Mouse (Mus musculus): ENCODE data around the gene Pde12. TPM values are rescaled to one million over a fixed set of nuclear protein-coding genes. Genes with fewer than 3 reads are reported as not detected.

Gene Pde12
- polyA plus RNA-seq, 1 experiment from 2014 or later = 13.5 TPM

DNA sequence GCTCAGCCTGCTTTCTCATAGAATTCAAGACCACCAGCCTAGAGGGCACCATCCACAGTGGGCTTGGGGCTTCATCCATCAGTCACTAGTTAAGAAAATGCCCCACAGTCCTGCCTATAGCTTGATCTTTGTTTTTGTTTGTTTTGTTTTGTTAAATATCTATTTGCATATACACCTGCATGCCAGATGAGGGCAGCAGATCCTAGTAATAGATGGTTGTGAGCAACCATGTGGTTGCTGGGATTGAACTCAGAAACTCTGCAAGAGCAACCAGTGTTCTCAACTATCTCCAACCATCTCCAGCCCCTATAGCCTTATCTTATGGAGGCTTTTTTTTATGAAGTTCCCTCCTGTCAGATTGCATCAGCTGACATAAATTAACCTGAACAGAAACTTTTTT, 17.8 kb downstream of the Pde12 start:
- no peak for ATAC-seq (ENCODE audit: low FRiP score)
- Histone ChIP-seq H3K4me1 (replicated peaks; ENCODE audit: control insufficient read depth, insufficient read depth, low read length) (no peaks in the 10 kb centered on the region), H3K9ac (no peak overlapping the region), H3K4me3 (replicated peaks; ENCODE audit: low read length) (no peak overlapping the region), H3K27me3 (ENCODE audit: control insufficient read depth, insufficient read depth, low read length) (no peaks in the 10 kb centered on the region), H3K9me3 (ENCODE audit: control insufficient read depth, low read length) (no peaks in the 10 kb centered on the region), H3K36me3 (replicated peaks; ENCODE audit: control insufficient read depth, insufficient read depth) (peaks cover 82% of the 10 kb centered on the region), H3K27ac (no peak overlapping the region), H3K4me2 (replicated peaks) (no peak overlapping the region)
- no peak for DNase-seq (ENCODE audit: low spot score)

DNA sequence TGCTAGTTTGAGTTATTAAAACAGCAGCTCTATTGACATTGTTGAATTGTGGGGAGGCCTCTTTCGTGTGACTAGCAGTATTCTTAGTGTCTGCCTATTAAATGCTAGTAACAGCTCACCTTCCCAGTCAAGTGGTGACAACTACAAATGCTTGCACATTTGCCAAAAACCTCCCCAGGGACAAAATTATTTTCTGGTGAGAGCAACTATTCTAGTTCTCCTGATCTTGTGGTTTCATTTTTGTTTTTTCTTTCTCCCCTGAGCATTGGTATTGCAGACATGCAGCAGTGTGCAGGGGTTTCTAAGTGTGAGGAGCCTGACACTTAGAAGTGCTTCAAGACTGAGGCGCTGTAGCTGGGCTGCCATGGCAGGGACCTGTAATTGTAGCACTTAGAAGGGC, 21.9 kb downstream of the Pde12 start:
- Histone ChIP-seq H3K27ac (no peak overlapping the region), H3K4me3 (replicated peaks; ENCODE audit: low read length) (no peak overlapping the region), H3K9me3 (ENCODE audit: control insufficient read depth, low read length) (no peaks in the 10 kb centered on the region), H3K4me2 (replicated peaks) (no peak overlapping the region), H3K9ac (no peak overlapping the region), H3K4me1 (replicated peaks; ENCODE audit: control insufficient read depth, insufficient read depth, low read length) (peaks cover 11% of the 10 kb centered on the region), H3K36me3 (replicated peaks; ENCODE audit: control insufficient read depth, insufficient read depth) (peaks cover 44% of the 10 kb centered on the region), H3K27me3 (ENCODE audit: control insufficient read depth, insufficient read depth, low read length) (no peaks in the 10 kb centered on the region)
- 92% methylated on average over 2 of the region's 2 CpGs for WGBS
- no peak for DNase-seq (ENCODE audit: low spot score)
- no peak for ATAC-seq (ENCODE audit: low FRiP score)

DNA sequence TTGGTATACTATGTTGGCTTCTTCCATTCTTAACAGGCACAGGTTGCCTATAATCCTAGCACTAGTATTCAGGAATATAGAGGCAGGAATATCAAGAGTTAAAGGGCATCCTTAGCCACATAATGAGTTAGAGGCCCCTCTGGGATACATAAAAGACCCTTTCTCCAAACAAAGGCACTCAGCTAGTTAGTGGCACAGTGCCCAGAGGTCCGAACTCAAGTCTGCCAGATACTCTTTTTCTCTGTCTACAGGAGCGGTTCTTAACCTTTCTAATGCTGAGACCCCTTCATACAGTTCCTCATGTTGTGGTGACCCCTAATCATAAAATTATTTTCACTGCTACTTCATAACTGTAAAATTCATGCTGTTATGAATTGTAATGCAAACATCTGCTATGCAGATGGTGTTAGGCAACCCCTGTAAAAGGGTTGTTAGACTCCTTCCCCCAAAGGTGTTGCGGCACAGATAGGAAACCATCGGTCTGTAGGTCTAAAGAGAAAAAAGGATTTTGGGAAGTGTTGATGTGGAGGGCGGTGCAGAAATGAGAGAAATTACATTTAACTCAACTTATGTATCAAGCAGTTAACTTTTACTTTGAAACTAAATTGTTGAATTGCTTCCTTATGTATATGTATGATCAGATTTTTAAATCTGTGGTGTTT, 23.6 kb downstream of the Pde12 start:
- Histone ChIP-seq H3K36me3 (replicated peaks; ENCODE audit: control insufficient read depth, insufficient read depth) (peaks cover 29% of the 10 kb centered on the region), H3K4me3 (replicated peaks; ENCODE audit: low read length) (no peak overlapping the region), H3K4me1 (replicated peaks; ENCODE audit: control insufficient read depth, insufficient read depth, low read length) (peaks cover 11% of the 10 kb centered on the region), H3K27me3 (ENCODE audit: control insufficient read depth, insufficient read depth, low read length) (no peaks in the 10 kb centered on the region), H3K9me3 (ENCODE audit: control insufficient read depth, low read length) (no peaks in the 10 kb centered on the region), H3K9ac (no peak overlapping the region), H3K4me2 (replicated peaks) (peak overlapping the region; percentile 30), H3K27ac (peak overlapping the region; percentile 47; the same call in 1 of the 2 replicates)
- DNase-seq (ENCODE audit: low spot score) = peak; percentile 64
- WGBS = 46% methylated on average over 5 of the region's 5 CpGs
- ATAC-seq (ENCODE audit: low FRiP score) = no peak

DNA sequence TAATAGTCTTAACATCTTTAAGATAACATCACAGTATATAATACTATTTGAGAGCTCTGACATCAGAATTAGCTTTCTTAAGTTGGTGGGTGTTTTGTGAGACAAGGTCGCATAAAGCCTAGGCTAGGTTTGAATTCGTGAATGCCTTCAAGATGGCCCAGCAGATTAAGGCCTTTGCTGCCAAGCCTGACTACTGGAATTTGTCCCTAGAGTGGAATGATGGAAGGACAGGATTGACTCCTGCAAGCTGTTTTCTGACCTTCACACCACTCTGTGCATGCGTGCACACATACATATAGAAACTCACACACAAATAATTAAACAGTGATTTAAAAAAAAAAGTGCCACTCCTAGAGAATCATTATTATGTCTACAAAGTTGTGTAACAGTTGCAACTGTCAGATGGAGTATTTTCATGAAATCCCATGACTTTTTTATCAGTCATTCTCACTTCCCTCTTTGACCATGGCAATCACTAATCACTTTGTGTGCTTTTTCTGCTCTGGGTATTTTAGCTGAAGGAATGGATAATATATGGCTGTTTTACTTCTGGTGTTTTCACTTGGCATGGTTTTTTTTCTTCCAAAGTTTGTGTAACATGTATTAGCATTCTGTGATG, 26.6 kb downstream of the Pde12 start:
- Histone ChIP-seq H3K27ac (no peak overlapping the region), H3K4me3 (replicated peaks; ENCODE audit: low read length) (no peak overlapping the region), H3K9me3 (ENCODE audit: control insufficient read depth, low read length) (no peaks in the 10 kb centered on the region), H3K9ac (no peak overlapping the region), H3K4me1 (replicated peaks; ENCODE audit: control insufficient read depth, insufficient read depth, low read length) (peaks cover 26% of the 10 kb centered on the region), H3K36me3 (replicated peaks; ENCODE audit: control insufficient read depth, insufficient read depth) (peaks cover 8% of the 10 kb centered on the region), H3K4me2 (replicated peaks) (no peak overlapping the region), H3K27me3 (ENCODE audit: control insufficient read depth, insufficient read depth, low read length) (no peaks in the 10 kb centered on the region)
- 77% methylated on average over 3 of the region's 3 CpGs for WGBS
- ATAC-seq (ENCODE audit: low FRiP score) (no peak), DNase-seq (ENCODE audit: low spot score) (no peak)

DNA sequence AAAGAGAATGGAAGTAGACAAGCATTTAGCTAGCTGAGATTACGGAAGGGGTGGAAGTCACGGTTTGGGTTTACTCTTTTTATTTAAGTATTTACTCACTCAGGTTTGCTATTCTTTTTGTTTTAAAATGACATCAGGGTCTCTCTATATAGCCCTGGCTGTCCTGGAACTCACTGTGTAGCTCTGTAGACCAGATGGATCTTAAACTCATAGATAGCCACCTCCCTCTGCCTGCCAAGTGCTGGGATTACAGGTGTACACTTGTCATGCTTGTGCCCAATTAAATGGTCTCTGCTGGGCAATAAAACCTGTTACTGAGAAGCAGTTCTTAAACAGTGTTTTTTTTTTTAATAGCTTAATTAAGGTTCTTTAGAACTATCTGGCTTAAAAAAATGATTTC, 29.7 kb downstream of the Pde12 start:
- Histone ChIP-seq H3K4me3 (replicated peaks; ENCODE audit: low read length) (peak overlapping the region; percentile 82), H3K36me3 (replicated peaks; ENCODE audit: control insufficient read depth, insufficient read depth) (no peaks in the 10 kb centered on the region), H3K27me3 (ENCODE audit: control insufficient read depth, insufficient read depth, low read length) (no peaks in the 10 kb centered on the region), H3K9me3 (ENCODE audit: control insufficient read depth, low read length) (no peaks in the 10 kb centered on the region), H3K9ac (peak overlapping the region; percentile 91), H3K4me2 (replicated peaks) (peak overlapping the region; percentile 85), H3K27ac (no peak overlapping the region), H3K4me1 (replicated peaks; ENCODE audit: control insufficient read depth, insufficient read depth, low read length) (peaks cover 22% of the 10 kb centered on the region)
- ATAC-seq (ENCODE audit: low FRiP score) = no peak
- DNase-seq (ENCODE audit: low spot score) = no peak
- WGBS = 48% methylated on average over 2 of the region's 2 CpGs

DNA sequence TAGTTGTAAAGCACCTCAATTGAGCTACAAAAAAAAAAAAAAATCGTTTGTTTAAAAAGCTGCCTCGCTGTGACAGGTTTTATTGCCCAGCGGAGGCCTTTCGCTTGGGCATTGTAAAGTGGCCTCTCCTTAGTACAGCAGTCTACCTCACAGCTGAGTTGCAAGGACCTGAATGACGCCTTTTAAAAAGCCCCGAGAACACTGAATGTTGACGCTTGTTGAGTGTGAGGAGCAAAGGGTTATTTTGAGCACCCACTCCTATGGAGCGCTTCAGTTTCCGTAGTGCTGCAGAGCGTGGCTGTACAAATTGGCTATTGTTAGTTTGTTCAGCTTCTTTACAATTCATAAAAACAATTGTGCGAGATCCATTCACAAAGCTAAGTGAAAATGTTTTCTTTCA, 30.4 kb downstream of the Pde12 start:
- Histone ChIP-seq H3K4me3 (replicated peaks; ENCODE audit: low read length) (peak overlapping the region; percentile 82), H3K4me2 (replicated peaks) (peak overlapping the region; percentile 85), H3K36me3 (replicated peaks; ENCODE audit: control insufficient read depth, insufficient read depth) (no peaks in the 10 kb centered on the region), H3K9ac (peak overlapping the region; percentile 91), H3K27ac (peak overlapping the region; percentile 94), H3K27me3 (ENCODE audit: control insufficient read depth, insufficient read depth, low read length) (no peaks in the 10 kb centered on the region), H3K4me1 (replicated peaks; ENCODE audit: control insufficient read depth, insufficient read depth, low read length) (peaks cover 22% of the 10 kb centered on the region), H3K9me3 (ENCODE audit: control insufficient read depth, low read length) (no peaks in the 10 kb centered on the region)
- ATAC-seq (ENCODE audit: low FRiP score) = no peak
- WGBS = 3% methylated on average over 11 of the region's 11 CpGs
- no peak for DNase-seq (ENCODE audit: low spot score)

DNA sequence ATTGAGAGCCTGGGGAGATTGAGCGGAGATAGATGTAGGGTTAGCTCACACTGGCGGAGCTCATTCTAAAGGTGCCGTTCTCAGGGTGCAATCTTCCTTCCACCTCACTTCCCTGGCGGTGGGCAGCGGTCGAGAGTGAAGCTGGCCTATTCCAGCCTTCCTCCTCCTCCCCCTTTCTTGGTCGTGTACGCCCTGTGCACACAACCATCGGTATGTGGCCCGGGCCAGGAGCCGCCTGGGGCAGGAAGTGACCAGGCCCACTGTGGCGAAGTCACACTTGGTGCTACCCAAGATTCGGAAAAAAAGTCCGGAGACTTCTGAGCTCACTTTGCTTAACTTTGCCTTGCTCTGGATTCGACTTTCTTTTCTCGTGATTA, 31.0 kb downstream of the Pde12 start:
- under 1% methylated on average over 16 of the region's 16 CpGs for WGBS
- Histone ChIP-seq H3K4me1 (replicated peaks; ENCODE audit: control insufficient read depth, insufficient read depth, low read length) (peaks cover 22% of the 10 kb centered on the region), H3K27me3 (ENCODE audit: control insufficient read depth, insufficient read depth, low read length) (no peaks in the 10 kb centered on the region), H3K4me2 (replicated peaks) (peak overlapping the region; percentile 85), H3K36me3 (replicated peaks; ENCODE audit: control insufficient read depth, insufficient read depth) (peaks cover 1% of the 10 kb centered on the region; the same call in 1 of the 2 replicates), H3K4me3 (replicated peaks; ENCODE audit: low read length) (peak overlapping the region; percentile 82), H3K27ac (peak overlapping the region; percentile 94), H3K9ac (peak overlapping the region; percentile 91), H3K9me3 (ENCODE audit: control insufficient read depth, low read length) (no peaks in the 10 kb centered on the region)
- peak; percentile 3; the same call in 1 of the 2 replicates for ATAC-seq (ENCODE audit: low FRiP score)
- peak; percentile 36 for DNase-seq (ENCODE audit: low spot score)

DNA sequence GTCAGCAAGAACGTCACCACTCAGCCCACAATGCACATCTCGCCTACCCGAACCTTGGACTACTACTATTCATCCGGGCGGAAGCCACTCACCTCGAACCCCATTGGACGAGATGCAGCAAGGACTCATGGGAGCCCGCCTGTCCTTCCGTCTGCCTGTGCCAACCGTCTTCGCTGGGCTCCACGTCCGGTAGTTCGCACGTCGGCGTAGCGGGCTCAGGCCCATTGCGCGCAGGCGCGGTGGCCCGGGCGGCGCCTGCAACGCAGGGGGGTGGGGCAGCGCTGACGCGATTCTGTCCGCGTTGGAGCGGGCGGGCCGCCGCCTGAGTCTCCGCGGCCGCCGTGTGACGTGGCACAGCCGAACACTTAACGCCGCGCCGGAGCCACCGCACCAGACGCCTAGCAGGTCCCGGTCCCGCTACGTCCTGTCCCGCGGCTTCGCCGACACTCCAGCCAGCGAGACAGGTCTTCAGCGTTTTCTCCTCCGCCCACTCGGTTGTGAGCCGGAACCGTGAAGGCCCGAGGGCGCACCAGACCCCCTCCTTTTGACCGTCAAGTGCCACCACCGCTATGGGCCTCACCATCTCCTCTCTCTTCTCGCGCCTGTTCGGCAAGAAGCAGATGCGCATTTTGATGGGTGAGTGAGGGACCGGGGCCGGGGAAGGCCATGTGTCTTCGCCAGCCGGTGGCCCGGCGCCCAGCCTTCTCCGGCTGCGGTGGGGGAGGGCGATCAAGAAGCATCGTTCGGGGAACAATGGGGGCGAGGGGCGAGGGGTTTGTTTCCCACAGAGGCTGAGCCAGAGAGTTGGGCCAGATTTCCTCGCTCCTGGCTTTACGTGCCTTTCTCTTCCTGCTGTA, 31.6 kb downstream of the Pde12 start, which contains the start of gene Arf4:
TSS of gene Arf4 (plus strand) at position 224 of the 857 bp plus-strand sequence.
- Histone ChIP-seq H3K27ac (peak within 1 kb of the TSS; percentile 94), H3K9me3 (ENCODE audit: control insufficient read depth, low read length) (no peaks in the 10 kb centered on the region), H3K4me2 (replicated peaks) (peak within 1 kb of the TSS; percentile 85), H3K27me3 (ENCODE audit: control insufficient read depth, insufficient read depth, low read length) (no peaks in the 10 kb centered on the region), H3K36me3 (replicated peaks; ENCODE audit: control insufficient read depth, insufficient read depth) (peaks cover 5% of the 10 kb centered on the region; the same call in 1 of the 2 replicates), H3K9ac (peak within 1 kb of the TSS; percentile 91), H3K4me3 (replicated peaks; ENCODE audit: low read length) (peak within 1 kb of the TSS; percentile 82), H3K4me1 (replicated peaks; ENCODE audit: control insufficient read depth, insufficient read depth, low read length) (peaks cover 22% of the 10 kb centered on the region)
- ATAC-seq (ENCODE audit: low FRiP score) = peak; percentile 98
- DNase-seq (ENCODE audit: low spot score) = peak; percentile 99
- under 1% methylated on average over 83 of the region's 83 CpGs for WGBS

Data from hindbrain, embryonic 14.5 days (tissue).